Mouse (Mus musculus): ENCODE measurements around the gene Nanos3. TPM values are rescaled to one million over a fixed set of nuclear protein-coding genes. Genes with fewer than 3 reads are reported as not detected.

The Nanos3 gene
- polyA plus RNA-seq (2017; shearing (Covaris generic)): not detected

DNA sequence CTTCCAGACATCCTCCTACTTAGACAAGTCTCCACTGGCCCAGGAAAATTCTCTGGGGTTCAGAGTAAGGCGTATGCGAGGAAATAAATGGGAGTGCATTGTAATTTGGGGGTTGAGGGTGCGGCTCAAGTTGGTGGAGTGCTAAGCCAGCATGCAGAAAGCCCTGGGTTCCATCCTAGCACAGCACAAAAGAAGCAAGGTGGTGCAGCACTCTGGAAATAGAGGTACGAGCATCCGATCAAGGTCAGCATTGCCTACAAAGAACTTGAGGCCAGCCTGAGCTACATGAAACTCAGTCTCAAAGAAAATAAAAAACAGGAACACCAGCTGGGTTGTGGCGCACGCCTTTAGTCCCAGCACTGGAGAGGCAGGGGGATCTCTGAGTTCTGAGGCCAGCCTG, at the start of gene Nanos3:
TSS of gene Nanos3 (minus strand) at position 101 of the 400 bp plus-strand sequence.

DNA sequence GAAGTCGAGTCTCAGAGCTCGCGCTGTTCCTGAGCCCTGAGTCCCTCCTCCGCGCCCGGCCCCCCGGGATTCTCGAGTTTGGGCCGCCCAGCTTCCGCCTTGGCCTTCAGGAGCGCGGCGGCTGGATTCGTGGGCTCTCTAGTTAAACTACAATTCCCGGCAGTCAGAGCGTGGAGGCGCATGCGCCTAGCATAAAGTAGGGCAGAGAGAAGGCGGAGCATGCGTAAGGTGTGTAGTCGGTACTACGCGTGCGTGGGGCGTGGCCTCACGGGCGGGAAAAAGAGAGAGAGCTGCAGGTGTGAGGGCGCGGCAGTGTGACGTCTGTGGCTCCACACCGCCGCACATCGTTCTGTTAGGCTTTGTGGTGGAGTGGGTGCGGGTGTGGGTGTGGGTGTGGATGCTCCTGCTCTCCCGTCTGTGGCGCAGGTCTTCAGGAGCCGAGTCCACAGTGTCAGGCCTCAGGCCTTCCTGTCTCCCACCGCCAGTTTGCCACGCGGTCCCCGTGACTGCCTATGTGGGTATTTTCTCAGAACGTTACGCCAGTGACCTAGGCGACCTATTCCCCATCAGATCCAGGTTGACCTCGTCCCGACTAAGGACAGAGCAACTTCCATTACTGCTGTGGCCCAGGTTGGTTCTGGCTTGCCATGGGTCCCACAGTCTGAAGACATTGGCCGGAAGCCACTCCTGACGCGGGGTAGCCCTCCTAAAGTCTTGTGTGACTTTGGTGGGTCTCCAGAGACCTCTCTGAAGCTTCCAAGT, 37.1 kb downstream of the Nanos3 start, which contains the start of the genes Cc2d1a and 4930432K21Rik:
TSS of gene Cc2d1a (minus strand) at position 168 of the 762 bp plus-strand sequence.
TSS of gene 4930432K21Rik (plus strand) at position 257 of the 762 bp plus-strand sequence.

DNA sequence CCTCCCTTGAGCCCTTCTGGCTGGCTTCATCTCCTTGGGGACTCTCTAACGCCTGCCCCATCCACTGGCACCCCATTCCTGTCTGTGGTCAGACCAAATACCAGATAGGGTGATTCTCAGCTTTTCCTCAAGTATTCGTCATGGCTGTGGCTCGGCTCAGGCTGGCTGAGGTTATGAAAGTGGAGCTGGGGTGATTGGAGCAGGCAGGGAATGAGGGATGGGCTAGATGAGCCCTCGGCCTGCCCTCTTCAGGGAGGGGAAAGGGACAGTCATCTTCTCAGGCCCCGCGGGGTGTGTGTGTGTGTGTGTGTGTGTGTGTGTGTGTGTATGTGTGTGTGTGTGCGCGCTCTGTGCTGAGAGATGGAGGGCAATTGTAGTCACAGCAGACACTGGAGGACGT, 59.4 kb downstream of the Nanos3 start, which contains the start of gene Podnl1:
TSS of gene Podnl1 (plus strand) at position 334 of the 400 bp plus-strand sequence.

Other genes starting within 250 kb of the Nanos3 start
- gene Gm10644, start 230.0 kb downstream of the Nanos3 start, polyA plus RNA-seq (2017; shearing (Covaris generic)): 0.85 TPM
- gene Asf1b, start 229.7 kb downstream of the Nanos3 start, polyA plus RNA-seq (2017; shearing (Covaris generic)): 5.4 TPM
- gene Prkaca, start 212.2 kb downstream of the Nanos3 start, polyA plus RNA-seq (2017; shearing (Covaris generic)): 37.4 TPM
- gene Samd1, start 187.5 kb downstream of the Nanos3 start, polyA plus RNA-seq (2017; shearing (Covaris generic)): 4.2 TPM
- gene 1700067K01Rik, start 183.7 kb downstream of the Nanos3 start, polyA plus RNA-seq (2017; shearing (Covaris generic)): not detected
- 3.5 TPM for gene 2210011C24Rik, start 173.0 kb downstream of the Nanos3 start, polyA plus RNA-seq (2017; shearing (Covaris generic))
- gene Palm3, start 163.7 kb downstream of the Nanos3 start, polyA plus RNA-seq (2017; shearing (Covaris generic)): 4.0 TPM
- 213 TPM for gene Il27ra, start 142.6 kb downstream of the Nanos3 start, polyA plus RNA-seq (2017; shearing (Covaris generic))
- 0.63 TPM for gene Rln3, start 140.2 kb downstream of the Nanos3 start, polyA plus RNA-seq (2017; shearing (Covaris generic))
- 2.2 TPM for gene Gm10643, start 120.1 kb downstream of the Nanos3 start, polyA plus RNA-seq (2017; shearing (Covaris generic))
- 26.0 TPM for gene Rfx1, start 118.4 kb downstream of the Nanos3 start, polyA plus RNA-seq (2017; shearing (Covaris generic))
- gene Dcaf15, start 80.4 kb downstream of the Nanos3 start, polyA plus RNA-seq (2017; shearing (Covaris generic)): 29.9 TPM
- gene Podnl1, start 59.2 kb downstream of the Nanos3 start, polyA plus RNA-seq (2017; shearing (Covaris generic)): 43.1 TPM
- 38.6 TPM for gene Cc2d1a, start 37.3 kb downstream of the Nanos3 start, polyA plus RNA-seq (2017; shearing (Covaris generic))
- 0.43 TPM for gene 4930432K21Rik, start 37.2 kb downstream of the Nanos3 start, polyA plus RNA-seq (2017; shearing (Covaris generic))
- 49.0 TPM for gene Zswim4, start 51.8 kb upstream of the Nanos3 start, polyA plus RNA-seq (2017; shearing (Covaris generic))
- gene D8Ertd738e, start 64.5 kb upstream of the Nanos3 start, polyA plus RNA-seq (2017; shearing (Covaris generic)): 481 TPM
- 138 TPM for gene Mri1, start 72.1 kb upstream of the Nanos3 start, polyA plus RNA-seq (2017; shearing (Covaris generic))
- 22.5 TPM for gene Ccdc130, start 85.2 kb upstream of the Nanos3 start, polyA plus RNA-seq (2017; shearing (Covaris generic))
- 4.2 TPM for gene Cacna1a, start 203.2 kb upstream of the Nanos3 start, polyA plus RNA-seq (2017; shearing (Covaris generic))